Mouse (Mus musculus) megakaryocyte, adult 5-6 weeks (primary cell): ENCODE measurements around the gene Plxna3. TPM values are rescaled to one million over a fixed set of nuclear protein-coding genes. Genes with fewer than 3 reads are reported as not detected.
"Not testable (repeated sequence)": the region's sequence is repeated elsewhere in the genome, so short reads cannot be mapped to it uniquely, and the experiment has no call there.

Experiments used
- ATAC-seq: 2 replicates; pipeline ENCODE4 v1.8.0; 2016; ENCODE audit warnings: mild to moderate bottlenecking, inconsistent platforms; ENCODE audit not compliant: poor library complexity, severe bottlenecking
- total RNA-seq, 2 experiments: library from RNA; stranded (forward) in 1 of 2; stranded (reverse) in 1 of 2; fragments of 153-499, 151-499 nt in 1 of 2; fragments of 221-1000, 200-1000 nt in 1 of 2; gene quantifications; 2 replicates each; pipeline versions ENCODE4 v1.2.3 to v1.2.4; 2015 to 2017

The Plxna3 gene
- total RNA-seq (2015) (0.09 and 0.50 TPM in 2 replicates), total RNA-seq (2017) (0.57 and 0.70 TPM in 2 replicates)

DNA sequence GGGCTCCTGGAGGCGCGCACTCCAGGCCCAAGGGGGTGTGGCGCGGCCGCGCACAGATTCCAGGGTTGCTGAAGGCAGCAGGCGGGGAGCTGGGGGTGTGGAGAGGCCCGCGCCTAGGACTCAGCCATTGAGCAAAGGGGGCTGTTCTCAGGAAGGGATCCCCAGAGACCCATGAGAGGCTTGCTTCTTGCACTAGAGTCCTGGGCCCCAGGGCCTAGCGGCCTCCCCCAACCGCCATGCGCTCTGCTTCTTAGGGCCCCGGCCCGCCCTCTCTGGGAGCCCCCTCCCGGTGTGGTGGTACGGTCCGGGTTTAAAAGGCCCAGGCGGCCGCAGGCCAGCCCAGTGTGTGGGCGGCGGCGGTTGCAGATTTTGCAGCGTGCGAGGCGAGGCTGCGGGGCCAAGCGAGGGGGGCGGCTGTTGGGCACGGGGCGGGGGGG, at the start of gene Plxna3:
TSS of gene Plxna3 (plus strand) at position 342 of the 437 bp plus-strand sequence.
- ATAC-seq = peak; percentile 87

DNA sequence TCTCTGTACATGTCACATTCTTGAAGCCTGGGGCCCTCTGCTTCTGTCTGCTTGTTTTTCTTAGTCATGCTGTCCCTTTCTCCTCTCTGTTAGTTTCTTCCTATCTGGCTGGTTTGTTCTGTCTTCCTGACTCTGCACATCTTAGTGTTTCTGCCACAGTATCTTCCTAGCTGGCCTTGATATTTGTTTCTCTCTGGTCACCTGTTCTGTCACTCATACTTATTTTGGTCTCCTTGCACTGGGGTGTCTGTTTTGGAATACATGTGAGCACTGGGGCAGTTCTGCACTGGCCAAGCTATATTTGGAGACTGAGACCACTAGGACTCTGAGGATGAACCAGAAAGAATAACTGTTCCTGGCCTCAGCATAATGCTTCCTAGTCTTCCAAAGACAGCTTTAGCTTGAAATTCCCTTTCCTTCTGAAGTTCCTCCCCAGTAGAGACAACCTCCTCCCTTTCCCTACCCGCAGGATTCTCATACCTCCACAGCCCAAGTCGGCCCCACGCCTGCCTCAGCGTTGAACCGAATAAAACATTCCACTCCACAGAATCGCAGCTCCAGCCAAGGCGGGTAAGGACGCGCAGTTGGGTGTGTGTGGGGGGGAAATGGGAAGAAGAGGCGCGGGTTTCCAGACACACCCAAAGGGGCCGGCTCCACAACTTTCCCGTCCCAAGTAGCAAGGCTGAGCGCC, 47.7 kb upstream of the Plxna3 start:
- ATAC-seq = no peak

DNA sequence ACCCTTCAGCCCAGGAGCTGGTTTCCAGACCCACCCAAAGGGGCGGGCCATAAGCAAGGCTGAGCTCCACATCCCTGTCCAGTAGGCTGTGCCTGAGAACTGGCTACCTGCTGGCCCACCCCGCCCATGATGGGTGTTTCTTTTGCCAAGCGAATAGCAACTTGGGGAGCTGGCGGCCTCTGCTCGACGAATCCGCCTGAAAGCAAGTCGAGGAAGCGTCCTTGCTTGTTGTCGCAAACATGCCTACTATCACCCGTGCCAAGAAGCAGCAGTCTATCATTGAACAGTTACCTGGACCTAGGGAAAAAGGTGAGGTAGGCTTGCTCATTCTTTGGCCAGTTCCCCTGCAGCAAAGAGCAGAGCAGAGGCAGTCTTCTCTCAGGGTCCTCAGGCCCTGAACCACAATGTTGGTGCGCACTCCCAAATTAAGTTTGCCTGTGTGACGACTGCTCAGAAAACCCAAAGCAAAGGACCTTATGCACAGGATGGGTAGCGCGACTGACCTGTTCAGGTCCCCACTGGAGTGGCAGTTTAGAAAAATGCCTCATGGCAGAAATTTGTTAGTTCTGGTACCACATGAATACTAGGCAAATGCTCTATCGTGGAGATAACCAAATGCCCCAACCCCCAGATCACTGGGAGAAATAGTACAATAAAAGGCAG, 47.0 kb upstream of the Plxna3 start, which contains the start of the genes Taz and Dnase1l1:
TSS of gene Taz (plus strand) at position 181 of the 663 bp plus-strand sequence.
TSS of gene Dnase1l1 (minus strand) at position 606 of the 663 bp plus-strand sequence.
- peak; percentile 84 for ATAC-seq

DNA sequence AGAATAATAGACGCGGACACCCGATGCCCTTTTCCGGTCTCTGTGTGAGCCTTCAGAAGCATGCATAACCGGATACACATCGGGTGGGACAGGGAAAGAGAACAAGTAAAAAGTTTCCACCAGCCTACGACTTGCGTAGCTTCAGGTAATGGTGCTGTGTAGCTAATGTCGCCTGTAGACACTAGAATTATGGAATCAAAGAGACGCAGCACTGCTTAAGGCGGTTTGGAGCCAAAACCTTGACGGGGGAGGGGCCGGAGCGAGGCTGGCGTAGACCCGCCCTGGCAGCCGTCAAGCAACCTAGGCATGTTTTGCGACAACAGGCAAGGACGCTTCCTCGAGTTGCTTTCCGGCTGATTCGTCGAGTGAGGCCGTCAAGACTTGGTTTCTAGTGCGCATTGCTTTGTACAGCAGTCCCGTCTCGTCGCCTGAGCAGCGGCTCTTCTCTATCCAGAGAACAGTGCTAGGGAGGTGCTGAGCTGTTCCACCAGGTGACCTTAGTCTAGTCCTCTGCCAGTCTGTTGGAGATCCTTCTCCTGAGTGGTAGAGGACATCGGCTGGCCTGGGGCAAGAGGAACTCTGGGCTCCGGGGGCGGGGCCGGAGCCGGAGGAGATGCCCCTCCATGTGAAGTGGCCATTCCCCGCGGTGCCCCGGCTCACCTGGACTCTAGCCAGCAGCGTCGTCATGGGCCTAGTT, 46.3 kb upstream of the Plxna3 start:
- ATAC-seq = peak; percentile 85

DNA sequence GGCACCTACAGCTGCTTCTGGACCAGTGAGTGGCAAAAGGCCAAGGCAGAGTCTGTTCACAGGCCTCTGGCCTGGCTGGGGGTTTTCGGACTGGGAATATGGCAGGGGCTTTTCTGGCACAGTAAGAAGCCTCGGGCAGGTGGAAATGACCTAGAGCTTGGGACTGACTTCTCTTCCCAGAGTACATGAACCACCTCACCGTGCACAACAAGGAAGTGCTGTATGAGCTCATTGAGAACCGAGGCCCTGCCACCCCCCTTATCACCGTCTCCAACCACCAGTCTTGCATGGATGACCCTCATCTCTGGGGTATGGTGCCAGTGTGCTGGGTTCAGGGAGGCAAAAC, 45.8 kb upstream of the Plxna3 start:
- no peak for ATAC-seq

DNA sequence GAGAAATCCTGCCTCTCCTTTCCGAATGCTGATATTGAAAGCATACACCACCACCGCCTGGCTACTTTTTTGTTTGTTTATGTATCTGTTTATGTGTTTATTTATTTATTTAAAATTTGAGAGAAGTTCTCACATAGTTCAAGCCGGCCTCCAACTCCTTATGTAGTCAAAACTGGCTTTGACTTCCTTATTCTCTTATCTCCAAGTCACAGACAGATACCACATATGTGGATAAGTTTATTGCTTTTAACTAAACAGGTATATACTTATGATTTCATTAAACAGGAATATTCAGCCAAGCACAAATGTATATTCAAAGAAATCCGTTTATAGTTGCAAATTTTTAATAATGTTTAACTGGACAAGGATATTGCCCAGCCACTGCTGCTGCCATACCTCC, 35.4 kb upstream of the Plxna3 start:
- ATAC-seq = no peak

DNA sequence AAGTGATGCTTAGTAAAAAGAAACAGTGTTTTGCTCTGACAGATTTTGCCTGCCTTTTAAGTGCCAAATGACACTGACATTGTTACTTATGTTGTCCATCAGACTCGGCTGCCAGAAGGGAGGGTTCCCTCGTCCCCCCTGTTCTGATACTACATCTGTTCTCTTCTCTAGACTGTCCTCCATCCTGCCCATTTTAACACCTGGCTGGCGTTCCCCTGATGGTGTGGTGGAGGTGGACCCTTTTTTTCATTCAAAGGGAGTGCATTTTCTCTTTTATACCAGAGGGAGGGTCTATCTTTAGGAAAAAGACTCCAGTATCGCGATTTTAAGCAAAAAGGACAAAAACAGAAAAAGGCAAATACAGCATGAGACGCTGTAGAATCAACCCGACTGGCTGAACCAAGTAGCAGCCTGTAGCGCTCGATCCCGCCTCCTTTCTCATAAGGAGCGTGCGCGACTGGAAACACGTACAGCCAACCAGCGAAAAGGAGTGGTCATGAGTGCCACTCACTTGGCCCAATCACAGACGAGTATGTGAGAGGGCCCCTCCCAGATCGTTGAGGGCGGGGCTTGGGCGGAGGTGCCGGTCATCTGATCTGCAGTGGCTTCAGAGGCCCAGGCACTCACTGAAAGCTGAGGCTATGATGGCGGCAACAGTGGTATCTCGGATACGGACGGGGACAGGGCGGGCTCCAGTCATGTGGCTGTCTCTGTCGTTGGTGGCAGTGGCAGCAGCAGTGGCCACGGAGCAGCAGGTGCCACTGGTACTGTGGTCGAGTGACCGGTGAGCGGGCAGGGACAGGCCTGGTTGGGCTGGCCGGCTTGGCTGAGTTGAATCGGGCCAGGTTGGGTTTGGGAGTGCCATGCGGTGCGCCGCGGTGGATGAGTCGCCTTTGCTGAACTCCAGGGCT, 32.1 kb upstream of the Plxna3 start, which contains the start of gene Atp6ap1:
TSS of gene Atp6ap1 (plus strand) at position 560 of the 911 bp plus-strand sequence.
- peak; percentile 98 for ATAC-seq

DNA sequence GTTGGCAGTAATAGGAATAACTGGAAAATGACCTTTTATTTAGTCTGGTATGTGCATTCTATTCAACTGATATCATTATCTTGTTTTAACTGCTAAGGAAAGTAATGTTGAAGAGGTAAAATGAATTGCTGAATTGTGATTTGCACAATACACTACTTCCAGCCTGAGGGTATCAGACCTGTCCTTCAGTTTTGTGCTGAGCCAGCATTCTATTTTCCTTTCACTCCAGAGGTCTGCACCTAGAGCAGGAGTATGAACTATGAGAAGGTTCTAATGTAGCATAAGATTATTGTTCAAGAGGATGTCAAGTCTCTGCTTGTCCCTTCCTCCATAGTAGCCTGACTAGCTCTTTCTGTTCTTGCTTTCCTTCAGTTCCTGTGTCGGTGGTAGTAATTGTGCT, 30.5 kb upstream of the Plxna3 start:
- ATAC-seq = no peak

DNA sequence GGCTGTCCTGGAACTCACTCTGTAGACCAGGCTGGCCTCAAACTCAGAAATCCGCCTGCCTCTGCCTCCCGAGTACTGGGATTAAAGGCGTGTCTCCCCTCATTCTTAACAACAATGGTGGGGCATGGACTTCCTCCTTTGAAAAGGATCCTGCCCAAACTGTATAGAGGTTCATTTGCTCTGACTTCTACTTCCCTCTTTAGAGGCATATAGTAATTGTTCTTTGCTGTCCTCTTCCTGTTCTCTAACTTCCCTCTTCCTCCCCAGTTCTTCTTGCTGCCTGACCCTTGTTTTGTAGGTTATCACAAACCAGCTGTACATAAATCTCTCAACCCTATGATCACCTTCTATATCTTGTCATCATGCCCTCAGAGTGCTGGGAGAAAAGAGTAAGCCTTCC, 29.1 kb upstream of the Plxna3 start:
- peak; percentile 56 for ATAC-seq

DNA sequence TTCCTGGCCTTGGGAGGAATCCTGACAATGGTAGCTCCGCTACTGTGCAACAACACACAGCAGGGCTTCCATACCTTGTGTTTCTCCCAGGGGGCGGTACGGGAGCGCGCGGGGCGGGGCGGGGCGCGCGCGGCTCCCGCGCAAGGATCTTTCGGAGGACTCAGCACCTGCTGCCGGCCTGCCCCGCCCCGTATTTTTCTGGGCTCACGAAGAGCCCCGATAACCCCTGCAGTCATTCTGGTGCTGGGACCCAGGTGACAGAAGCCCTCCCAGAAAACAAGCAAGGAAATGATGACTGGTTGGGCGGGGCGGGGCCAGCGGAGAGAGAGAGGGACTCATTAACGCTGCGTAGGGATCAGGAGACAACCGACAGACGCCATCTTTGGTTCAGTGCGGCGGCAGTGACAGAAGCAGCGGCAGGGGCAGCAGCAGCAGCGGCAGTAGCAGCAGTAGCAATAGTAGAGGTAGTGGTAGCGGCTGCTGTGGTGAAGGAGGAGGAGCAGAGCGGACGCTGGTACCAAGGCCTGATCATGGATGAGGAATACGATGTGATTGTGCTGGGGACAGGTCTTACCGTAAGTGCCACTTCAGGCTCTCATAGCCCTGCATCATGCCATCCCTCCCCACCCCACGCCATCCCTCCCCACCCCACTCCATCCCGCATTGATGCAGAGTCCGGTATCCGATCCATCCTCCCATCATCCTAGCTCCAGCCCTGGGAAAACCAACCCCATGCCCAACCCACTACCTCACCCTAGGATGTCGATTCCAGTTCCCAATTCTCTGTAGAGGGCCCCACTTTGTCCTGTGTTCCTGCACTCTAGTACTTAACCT, 23.8 kb upstream of the Plxna3 start, which contains the start of gene Gdi1:
TSS of gene Gdi1 (plus strand) at position 132 of the 834 bp plus-strand sequence.
- peak; percentile 98 for ATAC-seq

DNA sequence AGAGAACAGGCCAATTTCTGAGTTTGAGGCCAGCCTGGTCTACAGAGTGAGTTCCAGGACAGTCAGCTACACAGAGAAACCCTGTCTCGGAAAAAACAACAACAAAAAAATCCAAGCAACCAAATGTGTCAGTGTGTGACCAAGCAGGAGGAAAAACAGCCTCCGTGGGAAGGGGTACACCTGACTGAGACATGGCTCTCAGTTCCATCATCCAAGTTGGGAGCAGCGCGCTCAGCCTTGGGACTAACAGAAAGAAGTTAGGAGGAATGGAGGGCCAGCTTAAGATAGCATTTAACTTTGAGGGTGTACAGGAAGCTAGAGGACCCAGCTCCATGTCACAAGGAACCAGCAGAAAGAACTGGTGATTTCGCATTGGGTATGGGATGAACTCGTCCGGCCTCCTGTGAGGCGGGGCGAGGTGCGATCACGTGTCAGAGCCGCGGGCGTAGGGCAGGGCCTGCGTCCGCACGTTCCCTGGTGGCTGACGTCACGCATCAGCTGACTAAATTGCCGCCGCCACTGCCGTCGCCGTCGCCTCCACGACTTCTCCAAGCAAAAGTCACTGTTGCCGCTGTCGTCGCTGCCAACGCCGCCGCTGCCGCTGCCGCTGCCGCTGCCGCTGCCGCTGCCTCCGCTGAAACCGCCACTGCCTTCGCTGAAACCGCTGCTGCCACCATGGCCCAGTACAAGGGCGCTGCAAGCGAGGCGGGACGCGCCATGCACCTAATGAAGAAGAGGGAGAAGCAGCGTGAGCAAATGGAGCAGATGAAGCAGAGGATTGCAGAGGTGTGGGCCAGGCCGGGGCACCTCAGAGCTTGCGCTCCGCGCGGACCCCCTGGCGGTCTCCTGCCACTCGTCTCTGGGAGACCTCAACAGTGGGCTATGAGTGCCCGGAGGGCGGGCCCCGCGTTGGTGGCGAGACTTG, 16.1 kb upstream of the Plxna3 start, which contains the start of gene Fam50a:
TSS of gene Fam50a (plus strand) at position 494 of the 925 bp plus-strand sequence.
- peak; percentile 99 for ATAC-seq

DNA sequence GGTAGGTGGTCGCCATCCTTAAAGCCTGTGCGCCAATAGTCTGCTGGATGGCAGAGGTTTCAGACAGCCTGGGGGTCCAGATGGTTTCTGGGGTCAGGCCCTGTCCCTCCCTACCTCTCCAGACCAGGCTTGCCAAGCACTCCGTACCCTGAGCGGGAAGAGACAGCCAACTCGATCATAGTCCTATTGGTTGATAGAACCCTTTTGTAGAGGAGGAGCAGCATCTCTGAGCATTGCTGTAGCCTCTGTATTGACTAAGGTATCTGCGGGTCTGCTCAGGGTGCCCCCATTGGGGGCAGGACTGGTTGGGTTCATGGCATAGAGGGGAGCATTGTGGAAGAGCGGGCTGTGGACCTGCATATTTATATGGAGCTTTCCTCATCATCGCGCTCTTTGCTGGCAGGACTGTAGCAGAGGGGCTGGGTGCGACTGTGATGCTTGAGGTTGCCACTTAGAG, 377 bp downstream of the Plxna3 start:
- ATAC-seq = no peak

DNA sequence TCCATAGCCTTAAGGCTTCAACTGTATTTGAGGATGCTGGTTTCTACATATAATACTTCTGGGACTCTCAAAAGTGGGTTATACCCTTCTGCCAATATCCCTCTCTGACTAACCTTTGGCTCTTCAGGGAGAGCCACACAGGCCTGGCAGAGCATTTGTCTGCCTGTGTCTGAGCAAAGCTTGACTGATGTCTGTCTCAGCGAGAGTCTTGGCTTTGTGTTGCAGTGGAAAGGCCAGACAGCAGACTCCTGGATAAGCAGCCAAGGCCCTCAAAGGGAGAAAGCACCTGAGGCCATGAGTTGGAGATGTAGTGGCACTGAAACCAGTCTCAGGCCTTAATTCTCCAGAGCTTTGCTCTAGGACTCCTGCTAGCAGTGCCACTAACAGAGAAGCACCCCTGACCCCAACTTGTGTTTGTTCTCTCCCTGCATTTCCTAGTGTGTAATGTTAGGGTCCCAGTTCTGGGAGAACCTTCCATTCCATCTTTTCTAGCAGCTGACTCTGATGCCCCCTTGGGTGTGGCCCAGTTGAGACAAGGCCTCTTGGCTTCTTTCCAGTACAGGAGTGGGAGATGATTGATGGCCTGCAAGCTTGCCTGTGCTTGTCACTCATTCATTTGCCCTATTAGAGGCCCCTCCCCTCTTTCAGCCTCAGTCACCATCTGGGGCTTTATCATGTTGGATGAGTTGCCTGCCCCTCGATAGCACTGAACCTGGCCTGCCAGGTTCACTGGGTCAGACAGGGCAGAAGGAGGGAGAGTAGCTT, 1.5 kb downstream of the Plxna3 start:
- no peak for ATAC-seq

DNA sequence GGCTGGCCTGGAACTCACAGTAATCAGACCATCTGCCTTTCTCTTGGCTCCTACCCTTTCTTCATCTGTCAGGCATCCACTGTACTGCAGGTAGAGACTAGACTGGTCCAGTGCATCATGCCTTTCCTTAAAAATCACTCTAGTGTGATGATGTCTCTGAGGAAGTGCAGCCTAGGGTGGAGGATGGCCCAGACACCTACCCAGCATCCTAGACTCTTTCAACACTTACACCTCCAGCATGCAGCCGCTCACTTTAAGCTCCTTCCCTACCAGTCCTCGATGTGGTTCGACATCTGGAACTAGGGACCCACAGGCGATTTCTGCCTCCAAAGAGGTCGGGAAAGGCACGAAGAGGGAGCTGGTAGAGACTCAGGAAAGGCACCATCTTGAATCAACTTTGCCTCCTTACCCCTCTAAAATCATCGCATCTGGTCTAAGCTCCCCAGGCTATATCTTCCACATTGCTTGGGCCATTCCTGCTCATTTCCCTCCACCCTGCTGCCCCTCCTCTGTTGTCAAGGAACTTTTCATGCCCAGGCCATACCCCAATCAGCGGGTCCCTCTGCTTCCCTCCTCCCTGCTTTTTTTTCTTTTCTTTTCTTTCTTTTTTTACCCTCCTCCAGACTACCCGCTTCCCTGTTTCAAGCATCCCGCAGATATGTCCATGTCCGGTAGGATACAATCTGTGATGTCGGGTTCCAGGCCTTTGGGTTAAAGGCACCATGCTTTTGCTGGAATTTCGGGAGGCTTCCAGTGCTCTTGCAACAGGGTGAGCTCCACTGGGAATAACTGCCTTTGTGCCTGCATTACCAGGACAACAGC, 24.0 kb downstream of the Plxna3 start:
- no peak for ATAC-seq

DNA sequence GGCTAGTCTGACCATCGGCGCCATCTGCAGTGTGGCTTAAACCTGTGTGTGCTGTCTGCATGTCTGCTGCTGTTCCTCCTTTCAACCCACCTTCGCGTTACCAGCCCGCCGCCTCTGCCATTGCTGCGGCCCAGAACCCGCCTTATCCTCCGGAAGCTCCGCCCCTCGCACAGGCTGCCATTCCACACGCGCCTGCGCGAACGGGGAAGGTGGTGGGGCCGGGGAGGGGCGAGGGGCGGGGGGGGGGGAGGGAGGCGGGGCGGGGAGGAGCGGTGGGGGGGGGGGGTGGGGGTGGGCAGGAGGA, 24.6 kb downstream of the Plxna3 start, which contains the start of gene Lage3:
TSS of gene Lage3 (minus strand) at position 152 of the 304 bp plus-strand sequence.
- peak; percentile 98 for ATAC-seq

DNA sequence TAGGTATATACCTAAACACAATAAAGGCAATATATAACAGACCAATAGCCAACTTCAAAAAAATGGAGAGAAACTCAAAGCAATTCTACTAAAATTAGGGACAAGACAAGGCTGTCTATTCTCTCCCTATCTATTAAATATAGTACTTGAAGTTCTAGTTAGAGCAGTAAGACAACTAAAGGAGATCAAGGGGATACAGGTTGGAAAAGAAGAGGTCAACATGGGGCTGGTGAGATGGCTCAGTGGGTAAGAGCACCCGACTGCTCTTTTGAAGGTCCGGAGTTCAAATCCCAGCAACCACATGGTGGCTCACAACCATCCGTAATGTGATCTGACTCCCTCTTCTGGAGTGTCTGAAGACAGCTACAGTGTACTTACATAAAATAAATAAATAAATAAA, 28.2 kb downstream of the Plxna3 start:
- ATAC-seq = not testable (repeated sequence)

DNA sequence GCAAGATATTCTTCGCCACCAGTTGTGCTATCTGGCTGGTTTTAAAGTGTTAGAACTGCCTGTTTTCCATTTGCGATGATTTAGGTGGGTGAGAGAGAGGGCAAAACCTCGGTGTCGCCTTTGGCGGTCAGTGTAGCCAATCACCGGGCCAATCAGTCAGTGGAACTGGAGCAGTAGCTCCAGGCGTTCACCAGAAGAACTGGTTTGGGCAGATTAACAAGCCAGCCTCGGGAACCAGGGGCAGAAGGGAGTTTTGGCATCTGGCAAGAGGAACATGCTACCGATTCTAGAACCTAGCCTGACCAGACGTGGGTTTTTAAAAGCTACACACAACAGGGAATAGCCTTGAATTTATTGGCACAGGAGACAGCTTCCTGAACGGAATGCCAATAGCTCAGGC, 30.3 kb downstream of the Plxna3 start:
- ATAC-seq = no peak
